Mouse (Mus musculus): Measurements from ENCODE around the gene Pprc1.

The Pprc1 gene

DNA sequence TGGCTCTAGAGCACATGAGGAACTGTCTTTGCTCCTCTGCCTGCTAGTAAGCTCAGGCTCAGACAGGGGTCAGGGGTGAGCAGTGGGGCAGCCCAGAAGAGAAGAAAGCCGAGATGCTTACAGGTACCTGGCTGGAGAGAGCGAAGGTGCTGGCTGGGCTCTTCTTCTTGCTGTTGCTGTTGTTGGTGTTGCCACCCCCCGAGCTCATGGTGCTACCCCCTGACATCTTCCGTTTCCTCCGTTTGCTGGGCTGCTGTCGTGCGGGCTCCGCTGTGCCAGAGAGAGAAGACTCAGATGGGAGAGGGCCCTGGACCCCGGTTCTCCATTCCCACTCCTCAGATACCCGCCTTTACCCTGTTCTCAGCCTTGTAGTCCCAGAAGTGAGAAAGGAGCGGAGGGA, 10.8 kb upstream of the Pprc1 start:
- no peak for DNase-seq (ENCODE audit: low spot score in 2 of 2)

DNA sequence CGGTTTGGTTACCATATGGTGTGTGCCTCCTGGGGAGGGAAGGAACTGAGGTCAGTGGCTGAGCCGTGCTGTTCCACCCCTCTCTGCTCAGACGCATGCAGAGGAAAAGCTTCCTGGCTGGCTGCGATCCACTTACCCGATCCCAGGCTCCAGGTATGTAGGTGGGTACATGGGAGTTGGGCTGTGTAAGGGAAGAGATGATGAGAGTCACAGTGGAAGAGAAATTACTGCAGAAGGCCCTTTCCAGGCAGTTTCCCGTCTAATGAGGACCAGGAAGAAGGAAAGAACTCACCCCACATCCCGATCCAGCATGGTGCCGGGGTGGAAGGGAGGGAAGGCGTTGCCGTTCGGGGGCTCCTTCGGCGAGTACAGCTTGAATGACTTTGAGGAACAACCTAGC, 8.7 kb upstream of the Pprc1 start:
- DNase-seq (ENCODE audit: low spot score in 2 of 2), result no peak

DNA sequence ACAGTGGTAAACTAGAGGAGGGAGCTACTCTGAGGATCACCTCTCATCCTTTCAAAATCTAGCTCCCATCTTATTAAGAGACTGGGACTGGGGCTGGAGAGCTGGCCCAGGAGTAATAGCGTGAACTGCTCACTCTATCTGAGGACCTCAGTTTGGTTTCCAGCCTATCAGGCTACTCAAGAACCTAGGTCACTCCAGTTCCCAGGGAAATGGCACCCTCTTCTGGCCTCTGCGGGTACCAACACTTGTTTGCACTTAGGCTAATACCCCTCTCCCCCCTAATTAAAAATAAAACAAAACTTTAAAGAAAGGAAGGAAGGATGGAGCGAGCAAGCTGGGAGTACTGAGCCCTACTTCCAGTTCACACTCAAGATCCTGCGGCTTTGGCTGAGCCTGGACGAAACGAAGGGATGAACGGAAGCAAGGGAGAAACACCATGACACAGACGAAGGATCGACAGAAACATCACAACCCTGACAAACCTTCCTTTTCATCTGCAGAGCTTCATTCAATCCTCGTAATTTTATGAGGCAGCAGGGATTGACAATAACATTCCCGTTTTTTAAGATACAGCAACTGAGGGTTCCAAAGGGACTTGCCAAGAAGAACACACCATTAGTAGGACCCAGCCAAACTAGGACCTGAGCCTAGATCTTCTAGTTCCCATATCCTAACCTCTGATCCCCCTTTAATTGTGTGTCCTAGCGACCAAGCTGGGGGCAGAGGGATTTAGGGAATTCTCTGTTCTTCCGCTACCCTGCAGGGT, 8.0 kb upstream of the Pprc1 start:
- no peak for DNase-seq (ENCODE audit: low spot score in 2 of 2)

- no peak for DNase-seq (ENCODE audit: low spot score in 2 of 2)
Measured at GRCm38 (mm10) chr19:46037243-46037924, 7.3 kb upstream of the Pprc1 start.

- no peak for DNase-seq (ENCODE audit: low spot score in 2 of 2)
Measured at GRCm38 (mm10) chr19:46037925-46038850, 6.5 kb upstream of the Pprc1 start.

DNA sequence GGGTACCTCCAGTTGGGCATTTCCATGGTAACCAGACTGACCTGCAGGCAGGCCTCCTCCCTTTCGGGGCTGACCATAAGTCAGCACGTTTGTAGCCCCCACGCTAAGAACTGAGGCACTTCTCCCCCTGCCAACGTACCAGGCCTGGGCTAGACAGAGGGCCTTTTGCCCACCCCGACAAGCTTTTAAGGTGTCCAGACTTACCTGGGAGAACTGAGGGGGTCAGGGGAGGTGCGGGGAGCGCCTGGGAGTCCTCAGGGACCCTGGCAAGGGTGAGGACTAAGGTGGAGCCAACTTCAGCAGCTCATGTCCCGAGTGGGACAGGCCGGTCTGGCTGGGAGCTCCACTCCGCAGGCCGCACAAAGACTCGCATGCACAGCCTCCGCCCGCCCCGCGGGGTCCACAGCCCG, 5.8 kb upstream of the Pprc1 start:
- DNase-seq (ENCODE audit: low spot score in 2 of 2), result no peak

DNA sequence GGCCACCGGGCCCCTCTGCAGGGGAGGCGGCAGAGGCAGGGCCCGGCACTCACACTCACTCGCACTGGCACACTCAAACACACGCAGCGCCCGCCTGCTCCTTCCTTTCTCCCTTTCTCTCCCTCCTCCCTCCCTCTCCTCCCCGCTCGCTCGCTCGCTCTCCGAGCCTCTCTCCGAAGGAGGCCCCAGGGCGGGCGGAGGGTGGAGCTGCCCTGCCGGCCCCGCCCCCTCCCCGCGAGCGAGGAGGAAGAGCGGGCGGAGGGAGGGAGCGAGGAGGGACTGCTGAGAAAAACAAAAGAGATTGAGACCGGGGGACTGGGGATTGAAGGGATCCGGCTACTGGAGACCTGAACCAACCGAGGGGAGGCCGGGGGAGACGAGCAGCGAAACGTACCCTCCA, 5.2 kb upstream of the Pprc1 start:
- peak in 1 of 2 experiments; percentile 66 for DNase-seq (ENCODE audit: low spot score in 2 of 2)

DNA sequence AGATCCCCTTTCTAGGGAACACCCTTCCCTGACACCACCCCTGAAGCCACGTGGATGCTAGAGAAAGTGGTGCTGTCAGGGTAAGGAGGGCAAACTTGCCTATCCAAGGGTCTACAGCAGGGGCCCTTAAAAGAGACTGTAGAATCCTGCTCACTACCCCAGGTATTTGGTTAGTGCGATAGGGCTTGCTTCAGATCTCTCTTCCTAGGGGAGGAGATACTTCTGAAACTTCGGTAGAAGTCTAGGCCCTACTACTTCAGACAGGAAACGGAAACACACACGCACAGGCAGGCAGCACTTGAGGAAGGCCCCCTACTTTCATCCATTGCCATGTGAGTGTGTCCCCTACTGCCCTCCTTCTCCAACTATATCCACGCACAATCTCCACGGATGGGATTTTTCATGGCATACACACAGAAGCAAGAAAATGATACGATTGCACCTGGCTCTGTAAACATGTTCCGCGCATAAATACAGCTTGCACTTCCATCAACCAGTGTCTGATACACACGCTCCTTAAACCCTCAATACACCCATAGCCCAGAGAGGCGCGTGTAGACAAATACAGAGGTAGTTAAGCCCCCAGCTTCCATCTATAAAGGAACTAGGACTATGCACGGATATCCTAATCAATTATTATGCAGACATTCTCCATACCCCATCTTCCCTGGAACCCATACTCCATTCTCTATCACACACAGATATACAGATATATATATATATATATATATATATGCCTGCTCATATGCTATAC, 4.4 kb upstream of the Pprc1 start:
- no peak for DNase-seq (ENCODE audit: low spot score in 2 of 2)

DNA sequence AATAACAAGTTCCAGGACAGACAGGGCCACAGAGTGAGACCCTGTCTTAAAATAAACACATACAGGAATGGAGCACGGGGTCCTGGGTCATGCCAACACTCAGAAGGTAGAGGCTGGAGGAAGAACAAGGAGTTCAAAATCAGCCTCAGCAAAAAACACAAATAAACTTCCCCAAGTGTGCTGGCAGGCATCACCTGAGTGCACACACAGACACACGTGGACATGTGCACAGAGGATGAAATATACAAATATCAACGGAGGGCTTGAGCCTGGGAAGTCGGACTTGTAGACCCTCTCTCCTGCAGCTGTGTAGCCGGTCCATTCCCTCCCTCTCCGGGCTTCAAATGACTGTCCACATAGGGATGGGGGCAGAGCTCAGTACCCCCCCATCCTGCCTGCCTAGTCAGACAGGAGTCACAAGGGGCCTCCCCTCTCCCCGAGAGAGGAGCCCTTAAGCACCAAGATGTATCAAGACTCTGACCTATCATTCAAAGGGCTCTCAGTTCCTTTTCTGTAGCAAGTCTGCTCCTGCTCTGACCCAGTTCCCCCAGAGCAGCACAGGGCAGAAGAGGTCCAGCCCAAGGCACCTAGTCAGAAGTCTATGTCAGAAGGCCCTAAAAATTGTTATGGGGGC, 3.3 kb upstream of the Pprc1 start:
- no peak for DNase-seq (ENCODE audit: low spot score in 2 of 2)

DNA sequence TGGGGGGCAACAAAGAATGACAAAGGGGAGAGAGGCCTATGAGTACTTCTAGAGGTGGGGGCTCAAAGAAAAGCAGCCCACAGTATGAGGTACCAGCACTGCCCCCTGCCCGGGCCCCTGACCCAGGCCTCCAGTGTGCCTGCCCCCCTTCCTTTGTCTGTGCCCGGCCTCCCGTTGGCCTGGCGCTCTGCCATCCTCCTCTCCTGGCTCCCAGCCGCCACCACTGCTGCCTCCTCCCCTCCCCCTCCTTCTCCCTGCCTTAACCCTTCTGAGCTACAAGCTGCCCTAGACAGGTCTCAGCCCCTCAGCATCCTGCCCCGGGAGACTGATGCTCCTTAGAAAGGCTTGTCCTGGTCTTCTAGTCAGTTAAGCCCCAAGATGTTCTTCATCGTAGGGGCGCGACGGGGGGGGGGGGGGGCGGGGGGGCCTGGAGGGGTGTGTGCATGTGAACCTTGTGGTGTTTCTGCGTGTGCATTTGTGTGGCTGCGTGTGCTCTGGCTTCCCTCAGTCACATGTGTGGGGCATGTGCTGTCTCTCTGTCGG, 2.7 kb upstream of the Pprc1 start:
- DNase-seq (ENCODE audit: low spot score in 2 of 2), result peak in 1 of 2 experiments; percentile 83

DNA sequence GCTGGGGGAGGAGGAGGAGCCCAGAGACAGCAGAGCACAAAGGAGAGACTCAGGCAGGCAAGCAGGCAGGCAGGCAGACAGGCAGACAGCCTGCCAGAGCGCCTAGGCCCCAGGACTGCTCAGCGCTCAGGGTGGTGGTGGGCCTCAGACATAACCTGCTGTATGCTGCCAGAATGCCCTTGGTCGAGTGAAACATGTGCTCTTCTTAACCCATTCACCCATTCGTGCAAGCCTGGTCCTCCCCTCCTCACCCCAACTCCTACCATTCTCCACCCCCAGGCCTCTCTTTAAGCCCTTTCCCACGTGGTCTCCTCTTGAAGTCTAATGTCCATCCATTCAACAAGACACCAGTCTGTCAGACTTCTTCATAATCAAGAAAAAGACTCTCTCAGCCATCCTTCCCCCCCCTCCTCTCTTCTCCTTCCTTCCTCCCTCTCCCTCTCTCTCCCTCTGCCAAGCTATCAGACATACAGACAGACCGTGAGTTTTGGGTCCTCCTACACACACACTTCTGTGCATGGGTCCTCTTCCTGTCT, 2.1 kb upstream of the Pprc1 start:
- DNase-seq (ENCODE audit: low spot score in 2 of 2), result peak in 1 of 2 experiments; percentile 60

DNA sequence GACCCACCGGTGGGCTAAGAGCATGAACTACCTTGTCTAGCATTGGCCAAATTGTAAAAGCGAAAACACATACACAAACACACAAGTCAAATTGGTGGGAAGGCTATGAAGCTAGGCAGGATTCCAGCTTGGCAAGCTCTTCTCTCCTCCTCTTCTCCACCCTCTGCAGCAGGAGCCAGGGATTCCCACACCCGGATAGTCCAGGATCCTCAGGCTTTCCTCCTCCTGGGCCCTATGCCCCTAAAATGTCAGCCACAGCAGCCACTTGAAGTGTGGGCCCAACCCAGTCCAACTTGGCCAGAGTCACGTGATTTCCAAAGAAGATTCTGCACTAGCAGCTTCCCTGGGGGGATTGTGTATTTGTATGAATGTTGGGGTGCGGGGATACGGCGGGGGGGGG, 1.3 kb upstream of the Pprc1 start:
- DNase-seq (ENCODE audit: low spot score in 2 of 2), result no peak

DNA sequence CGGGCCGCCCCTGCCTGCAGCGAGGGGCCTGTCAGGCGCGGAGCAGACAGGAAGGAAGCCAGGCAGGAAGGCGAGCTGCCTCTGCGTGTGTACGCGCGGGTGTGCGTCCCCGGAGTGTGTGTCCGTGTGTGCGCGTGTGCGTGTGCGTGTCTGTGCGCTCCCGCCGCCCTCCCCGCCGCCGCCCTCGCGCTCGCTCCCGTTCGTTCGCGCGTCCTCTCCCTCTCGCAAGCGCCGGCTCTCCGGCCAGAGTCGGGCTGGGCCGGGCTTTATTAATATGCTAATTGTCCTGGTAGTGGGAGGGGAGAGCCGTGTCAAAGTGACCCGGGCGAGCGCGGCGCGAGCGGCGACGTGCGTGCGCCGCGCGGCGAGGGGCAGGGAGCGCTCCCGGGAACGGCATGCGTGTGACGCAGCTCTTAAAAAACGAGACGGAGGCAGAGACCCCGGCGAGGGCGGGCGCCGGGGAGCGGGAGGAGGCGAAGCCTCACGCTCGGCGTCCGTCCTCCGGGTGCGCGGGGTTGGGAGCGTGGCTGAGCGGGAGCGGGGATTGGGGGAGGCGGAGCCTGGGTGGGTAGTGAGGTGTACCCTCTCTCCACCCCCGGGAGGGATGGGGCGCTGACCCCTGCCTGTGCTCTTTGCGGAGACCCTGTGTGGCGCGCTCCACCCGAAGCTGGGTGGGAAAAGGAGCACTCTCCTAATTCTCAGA, 458 bp downstream of the Pprc1 start, which contains the start of gene Ldb1:
Ldb1 (minus strand) TSS at position 222 of the 703 bp plus-strand sequence.
- peak; percentile 75 to 88 for DNase-seq (ENCODE audit: low spot score in 2 of 2)

DNA sequence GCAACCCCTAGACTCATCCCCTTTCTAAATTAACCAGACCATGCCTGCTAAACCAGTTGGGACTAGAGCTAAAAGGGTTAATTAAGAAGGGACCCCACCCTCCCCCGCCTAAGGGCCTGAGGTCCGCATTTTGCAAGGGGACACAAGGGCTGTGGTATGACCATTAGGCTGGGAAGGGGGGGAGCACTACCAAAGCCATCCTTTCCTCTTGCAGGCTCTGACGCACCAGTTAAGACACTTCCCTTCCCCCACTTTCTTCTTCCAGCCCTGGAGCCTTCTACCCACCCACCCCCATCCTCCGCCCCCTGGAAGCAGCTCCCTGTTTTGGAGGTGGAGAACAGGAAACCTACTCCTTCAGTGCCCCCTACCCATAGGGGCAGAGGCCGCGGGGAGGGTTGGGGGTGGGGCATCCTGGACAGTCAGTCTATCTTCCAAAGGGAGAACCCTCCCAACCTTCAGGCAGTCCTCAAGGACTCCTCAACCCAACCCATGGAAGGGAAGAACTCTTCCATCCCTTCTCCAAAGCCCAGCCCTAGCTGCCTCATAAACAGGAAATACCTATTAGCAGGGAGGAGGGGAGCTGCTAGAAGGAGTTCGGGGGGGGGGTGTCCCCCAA, 1.1 kb downstream of the Pprc1 start:
- DNase-seq (ENCODE audit: low spot score in 2 of 2), result peak in 1 of 2 experiments; percentile 72

DNA sequence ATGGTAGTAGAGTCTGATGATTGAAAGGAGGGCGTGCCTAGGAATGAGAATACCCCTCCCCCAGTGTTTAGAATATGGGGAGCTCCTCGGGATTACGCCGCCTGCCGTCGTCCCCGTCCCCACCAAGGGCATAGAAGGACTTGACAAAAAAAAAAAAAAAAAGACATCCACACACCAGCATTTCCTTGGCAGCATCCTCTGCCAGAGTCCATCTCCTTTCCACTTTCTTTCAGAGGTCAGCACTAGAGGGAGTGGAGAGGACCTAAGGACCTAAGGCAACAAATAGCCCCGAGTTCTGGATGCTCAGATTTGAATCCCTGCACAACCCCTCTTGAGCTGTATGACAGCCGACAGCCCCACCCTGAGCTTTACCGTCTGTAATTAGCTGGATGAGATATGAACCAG, 1.9 kb downstream of the Pprc1 start:
- no peak for DNase-seq (ENCODE audit: low spot score in 2 of 2)

- DNase-seq (ENCODE audit: low spot score in 2 of 2), result no peak
Measured at GRCm38 (mm10) chr19:46047426-46047825, 2.7 kb downstream of the Pprc1 start.

GRCm38 (mm10) chr19:46049129-46049528, 4.4 kb downstream of the Pprc1 start:
- no peak for DNase-seq (ENCODE audit: low spot score in 2 of 2)

GRCm38 (mm10) chr19:46050462-46050861, 5.8 kb downstream of the Pprc1 start:
- no peak for DNase-seq (ENCODE audit: low spot score in 2 of 2)

GRCm38 (mm10) chr19:46055752-46056387, 11.2 kb downstream of the Pprc1 start:
- no peak for DNase-seq (ENCODE audit: low spot score in 2 of 2)

Data from left cerebral cortex, adult 9 months (tissue).